Mouse (Mus musculus) fat pad, adult 2 months (tissue): Measurements from ENCODE around the gene Prkcd.

Experiments
- DNase-seq: peaks from one replicate; pipeline ENCODE4 v3.0.0-alpha.2; 2011; ENCODE audit warnings: low read depth, low spot score; ENCODE audit errors: extremely low read depth

The Prkcd gene

GRCm38 (mm10) chr14:30576260-30576659 lies 49.8 kb downstream of the Prkcd start:
- DNase-seq: no peak

- DNase-seq: no peak
Observed at GRCm38 (mm10) chr14:30575791-30576190, 50.2 kb downstream of the Prkcd start.

- DNase-seq: no peak
Observed at GRCm38 (mm10) chr14:30573983-30574584, 51.9 kb downstream of the Prkcd start.

GRCm38 (mm10) chr14:30573235-30573634 lies 52.8 kb downstream of the Prkcd start:
- DNase-seq: no peak

- no peak for DNase-seq
Observed at GRCm38 (mm10) chr14:30572253-30572652, 53.8 kb downstream of the Prkcd start.

- no peak for DNase-seq
Observed at GRCm38 (mm10) chr14:30570303-30570702, 55.7 kb downstream of the Prkcd start.

GRCm38 (mm10) chr14:30568016-30568415 lies 58.0 kb downstream of the Prkcd start:
- DNase-seq: no peak

GRCm38 (mm10) chr14:30566317-30566716 lies 59.7 kb downstream of the Prkcd start:
- no peak for DNase-seq

GRCm38 (mm10) chr14:30564451-30564850 lies 61.6 kb downstream of the Prkcd start:
- no peak for DNase-seq

- no peak for DNase-seq
Observed at GRCm38 (mm10) chr14:30562343-30562742, 63.7 kb downstream of the Prkcd start.

GRCm38 (mm10) chr14:30561470-30562187 lies 64.4 kb downstream of the Prkcd start:
- no peak for DNase-seq

GRCm38 (mm10) chr14:30560803-30561389 lies 65.1 kb downstream of the Prkcd start:
- DNase-seq: no peak

GRCm38 (mm10) chr14:30559321-30559850 lies 66.6 kb downstream of the Prkcd start:
- no peak for DNase-seq

GRCm38 (mm10) chr14:30557730-30558129 lies 68.3 kb downstream of the Prkcd start:
- no peak for DNase-seq

- DNase-seq: no peak
Observed at GRCm38 (mm10) chr14:30556651-30557050, 69.4 kb downstream of the Prkcd start.

- peak; percentile 74 for DNase-seq
Observed at GRCm38 (mm10) chr14:30553185-30553584, 72.8 kb downstream of the Prkcd start.

- DNase-seq: no peak
Observed at GRCm38 (mm10) chr14:30551981-30552380, 74.0 kb downstream of the Prkcd start.

- no peak for DNase-seq
Observed at GRCm38 (mm10) chr14:30551509-30551908, 74.5 kb downstream of the Prkcd start.

GRCm38 (mm10) chr14:30550232-30551070 lies 75.6 kb downstream of the Prkcd start:
- DNase-seq: no peak

GRCm38 (mm10) chr14:30549777-30550149 lies 76.2 kb downstream of the Prkcd start:
- DNase-seq: no peak
